Mouse (Mus musculus) embryonic fibroblast, embryonic 13.5 days (primary cell): ENCODE results near the gene Cpeb1.

Experiments
- CTCF ChIP-seq: IDR thresholded peaks from 2 replicates; pipeline ENCODE4 v1.5.1; 2011; ENCODE audit warnings: mild to moderate bottlenecking, control low read depth, low read length, moderate library complexity, borderline replicate concordance; ENCODE audit not compliant: insufficient read depth
- POLR2A ChIP-seq: IDR thresholded peaks from 2 replicates; pipeline ENCODE4 v1.6.1; 2011; ENCODE audit warnings: low read depth, mild to moderate bottlenecking, control low read depth, low read length, moderate library complexity

DNA sequence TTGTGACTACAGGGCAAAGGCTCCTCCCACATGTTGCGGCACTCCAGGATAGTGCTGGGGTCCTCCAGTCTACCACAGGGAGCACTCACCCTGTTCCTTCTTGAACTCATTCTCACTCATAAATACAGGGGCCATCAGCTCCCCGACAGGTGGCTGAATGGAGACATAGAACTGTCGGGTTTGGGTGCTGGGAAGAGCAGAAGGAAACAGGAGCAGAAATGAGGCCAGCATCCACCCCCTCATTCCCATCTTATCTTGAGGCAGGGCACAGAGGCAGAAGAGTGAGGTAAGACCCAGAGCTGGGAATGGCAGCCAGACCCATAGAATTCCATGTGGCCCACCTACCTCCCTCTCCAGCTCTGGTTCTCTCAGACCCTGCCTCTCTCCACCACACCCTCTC lies 7.5 kb upstream of the Cpeb1 start:
- TF ChIP-seq POLR2A: no peak
- no peak for TF ChIP-seq CTCF
